Mouse (Mus musculus): ENCODE data around the gene Prkg1.
A peak's percentile ranks its signal among the peaks of the same experiment; 100 is the strongest.

Gene Prkg1

GRCm38 (mm10) chr19:30924032-30924431 lies 840.8 kb downstream of the Prkg1 start:
- DNase-seq (ENCODE audit: inconsistent age in 2 of 2, low spot score in 1 of 2), result no peak

GRCm38 (mm10) chr19:30902290-30902689 lies 862.5 kb downstream of the Prkg1 start:
- no peak for DNase-seq (ENCODE audit: inconsistent age in 2 of 2, low spot score in 1 of 2)

GRCm38 (mm10) chr19:30901025-30901424 lies 863.8 kb downstream of the Prkg1 start:
- DNase-seq (ENCODE audit: inconsistent age in 2 of 2, low spot score in 1 of 2), result no peak

- DNase-seq (ENCODE audit: inconsistent age in 2 of 2, low spot score in 1 of 2), result no peak
Observed at GRCm38 (mm10) chr19:30890377-30890776, 874.5 kb downstream of the Prkg1 start.

- DNase-seq (ENCODE audit: inconsistent age in 2 of 2, low spot score in 1 of 2), result no peak
Observed at GRCm38 (mm10) chr19:30889851-30890250, 875.0 kb downstream of the Prkg1 start.

- DNase-seq (ENCODE audit: inconsistent age in 2 of 2, low spot score in 1 of 2), result no peak
Observed at GRCm38 (mm10) chr19:30861441-30861840, 903.4 kb downstream of the Prkg1 start.

- no peak for DNase-seq (ENCODE audit: inconsistent age in 2 of 2, low spot score in 1 of 2)
Observed at GRCm38 (mm10) chr19:30851023-30851422, 913.8 kb downstream of the Prkg1 start.

GRCm38 (mm10) chr19:30844916-30845315 lies 919.9 kb downstream of the Prkg1 start:
- no peak for DNase-seq (ENCODE audit: inconsistent age in 2 of 2, low spot score in 1 of 2)

GRCm38 (mm10) chr19:30843637-30844036 lies 921.2 kb downstream of the Prkg1 start:
- no peak for DNase-seq (ENCODE audit: inconsistent age in 2 of 2, low spot score in 1 of 2)

GRCm38 (mm10) chr19:30843052-30843564 lies 921.7 kb downstream of the Prkg1 start:
- peak in 1 of 2 experiments; percentile 65 for DNase-seq (ENCODE audit: inconsistent age in 2 of 2, low spot score in 1 of 2)

GRCm38 (mm10) chr19:30842640-30843039 lies 922.2 kb downstream of the Prkg1 start:
- DNase-seq (ENCODE audit: inconsistent age in 2 of 2, low spot score in 1 of 2), result no peak

- DNase-seq (ENCODE audit: inconsistent age in 2 of 2, low spot score in 1 of 2), result no peak
Observed at GRCm38 (mm10) chr19:30833045-30833651, 931.7 kb downstream of the Prkg1 start.

- no peak for DNase-seq (ENCODE audit: inconsistent age in 2 of 2, low spot score in 1 of 2)
Observed at GRCm38 (mm10) chr19:30829231-30829775, 935.5 kb downstream of the Prkg1 start.

GRCm38 (mm10) chr19:30827820-30828219 lies 937.0 kb downstream of the Prkg1 start:
- no peak for DNase-seq (ENCODE audit: inconsistent age in 2 of 2, low spot score in 1 of 2)

- peak; percentile 5 to 50 for DNase-seq (ENCODE audit: inconsistent age in 2 of 2, low spot score in 1 of 2)
Observed at GRCm38 (mm10) chr19:30826106-30826505, 938.7 kb downstream of the Prkg1 start.

- DNase-seq (ENCODE audit: inconsistent age in 2 of 2, low spot score in 1 of 2), result no peak
Observed at GRCm38 (mm10) chr19:30815661-30816060, 949.2 kb downstream of the Prkg1 start.

GRCm38 (mm10) chr19:30806265-30806664 lies 958.6 kb downstream of the Prkg1 start:
- no peak for DNase-seq (ENCODE audit: inconsistent age in 2 of 2, low spot score in 1 of 2)

GRCm38 (mm10) chr19:30780803-30781202 lies 984.0 kb downstream of the Prkg1 start:
- no peak for DNase-seq (ENCODE audit: inconsistent age in 2 of 2, low spot score in 1 of 2)

- no peak for DNase-seq (ENCODE audit: inconsistent age in 2 of 2, low spot score in 1 of 2)
Observed at GRCm38 (mm10) chr19:30768316-30768715, 996.5 kb downstream of the Prkg1 start.

GRCm38 (mm10) chr19:30744426-30744825 lies 1020.4 kb downstream of the Prkg1 start:
- DNase-seq (ENCODE audit: inconsistent age in 2 of 2, low spot score in 1 of 2), result no peak

- no peak for DNase-seq (ENCODE audit: inconsistent age in 2 of 2, low spot score in 1 of 2)
Observed at GRCm38 (mm10) chr19:30699130-30699529, 1065.7 kb downstream of the Prkg1 start.

GRCm38 (mm10) chr19:30691258-30691657 lies 1073.6 kb downstream of the Prkg1 start:
- no peak for DNase-seq (ENCODE audit: inconsistent age in 2 of 2, low spot score in 1 of 2)

- DNase-seq (ENCODE audit: inconsistent age in 2 of 2, low spot score in 1 of 2), result no peak
Observed at GRCm38 (mm10) chr19:30690691-30691090, 1074.1 kb downstream of the Prkg1 start.

Measured in adrenal gland, adult (tissue).